Mouse (Mus musculus) midbrain, embryonic 15.5 days (tissue): ENCODE measurements around the gene Mycbp. TPM values are rescaled to one million over a fixed set of nuclear protein-coding genes. Genes with fewer than 3 reads are reported as not detected.
"Not testable (repeated sequence)": the region's sequence is repeated elsewhere in the genome, so short reads cannot be mapped to it uniquely, and the experiment has no call there.

ENCODE experiments used
- ATAC-seq: fragments of 200-750 bp; cut with Nextera tagmentation; replicated peaks from 2 replicates; pipeline ENCODE4 v1.8.0; 2017; ENCODE audit warnings: moderate TSS enrichment
- H3K27ac ChIP-seq: fragments of 300-500 bp; sonication (generic); 2 replicates; pipeline ENCODE4 v1.5.1; 2015; ENCODE audit warnings: mild to moderate bottlenecking, inconsistent platforms
- H3K27me3 ChIP-seq: fragments of 300-500 bp; sonication (generic); replicated peaks from 2 replicates; pipeline ENCODE4 v1.6.1; 2015; ENCODE audit warnings: inconsistent platforms
- H3K36me3 ChIP-seq: fragments of 300-500 bp; sonication (generic); replicated peaks from 2 replicates; pipeline ENCODE4 v1.6.1; 2015; ENCODE audit warnings: inconsistent platforms
- H3K4me1 ChIP-seq: fragments of 300-500 bp; sonication (generic); 2 replicates; pipeline ENCODE4 v1.6.1; 2015; ENCODE audit warnings: inconsistent platforms
- H3K4me2 ChIP-seq: fragments of 300-500 bp; sonication (generic); 2 replicates; pipeline ENCODE4 v1.6.1; 2015; ENCODE audit warnings: inconsistent platforms, mild to moderate bottlenecking, moderate library complexity
- H3K4me3 ChIP-seq: fragments of 300-500 bp; sonication (generic); 2 replicates; pipeline ENCODE4 v1.5.1; 2015; ENCODE audit warnings: mild to moderate bottlenecking, inconsistent platforms
- H3K9ac ChIP-seq: fragments of 300-500 bp; sonication (generic); 2 replicates; pipeline ENCODE4 v1.6.1; 2015; ENCODE audit warnings: mild to moderate bottlenecking, inconsistent platforms
- H3K9me3 ChIP-seq: fragments of 300-500 bp; sonication (generic); 2 replicates; pipeline ENCODE4 v1.6.1; 2016; ENCODE audit warnings: inconsistent platforms
- WGBS: fragments of 180-500 bp; shearing (Covaris S2); methylation state at CpG from one replicate; pipeline ENCODE4 v1.1.7; 2015; ENCODE audit warnings: mixed read lengths; 5-methylcytosine and 5-hydroxymethylcytosine counted together
- polyA plus RNA-seq: library from polyadenylated mRNA; unstranded; fragments of >200 nt; fragmentation: Nextera tagmentation; extraction: Ambion mirVana; gene quantifications from 2 replicates; pipeline ENCODE4 v1.2.1, GENCODE M21; 2015

Gene Mycbp
- polyA plus RNA-seq, 1 experiment from 2014 or later, result 32.8 TPM

- WGBS, result 1% methylated on average over 49 of the region's 49 CpGs
- Histone ChIP-seq H3K9me3 (no peaks in the 10 kb centered on the region), H3K27me3 (no peaks in the 10 kb centered on the region)
Measured at GRCm38 (mm10) chr4:123916748-123917547, 12.3 kb downstream of the Mycbp start, which contains the start of gene Rragc. TSS of gene Rragc (plus strand) at chr4:123917446.

DNA sequence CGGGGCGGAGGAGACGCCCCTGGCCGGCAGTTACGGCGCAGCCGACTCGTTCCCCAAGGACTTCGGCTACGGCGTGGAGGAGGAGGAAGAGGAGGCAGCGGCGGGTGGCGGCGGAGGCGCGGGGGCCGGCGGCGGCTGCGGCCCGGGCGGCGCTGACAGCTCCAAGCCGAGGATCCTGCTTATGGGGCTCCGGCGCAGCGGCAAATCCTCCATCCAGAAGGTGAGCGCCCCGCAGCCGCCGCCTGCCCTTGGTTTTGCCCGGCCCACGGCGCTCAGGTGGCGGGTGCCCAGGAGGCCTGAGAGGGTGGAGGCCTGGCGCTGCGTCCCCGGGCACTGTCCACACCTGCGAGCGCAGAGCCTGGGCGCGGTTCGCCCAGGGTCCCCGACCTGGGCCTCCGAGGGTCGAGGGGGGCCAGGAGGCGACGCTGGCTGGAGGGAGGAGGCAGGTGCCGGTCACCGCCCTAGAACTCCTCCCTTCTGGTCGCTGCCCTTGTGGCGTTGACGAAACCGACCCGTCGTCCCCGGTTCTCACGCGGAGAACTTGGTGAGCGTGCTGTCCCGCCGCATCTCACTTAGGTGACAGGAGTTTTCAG, 13.0 kb downstream of the Mycbp start, which contains the start of gene 4930535I16Rik:
Gene 4930535I16Rik, minus strand, starts transcription at position 475 of the 593 bp plus-strand sequence.
- no peaks in the 10 kb centered on the region for H3K27me3 ChIP-seq
- peak within 1 kb of the TSS; percentile 71 for H3K4me2 ChIP-seq
- peak within 1 kb of the TSS; percentile 91 for H3K9ac ChIP-seq
- peak within 1 kb of the TSS; percentile 96 for H3K4me3 ChIP-seq
- H3K36me3 ChIP-seq, result peaks cover 14% of the 10 kb centered on the region
- under 1% methylated on average over 54 of the region's 63 CpGs for WGBS
- ATAC-seq, result peak; percentile 59
- H3K27ac ChIP-seq, result peak within 1 kb of the TSS; percentile 85
- H3K9me3 ChIP-seq, result no peaks in the 10 kb centered on the region
- H3K4me1 ChIP-seq, result peaks cover 29% of the 10 kb centered on the region

More at GRCm38 (mm10) chr4:123916748-123917547, 12.3 kb downstream of the Mycbp start, which contains the start of gene Rragc:
- Histone ChIP-seq H3K27ac (peak within 1 kb of the TSS; percentile 85), H3K4me3 (peak within 1 kb of the TSS; percentile 96), H3K36me3 (peaks cover 14% of the 10 kb centered on the region), H3K4me1 (peaks cover 29% of the 10 kb centered on the region), H3K9ac (peak within 1 kb of the TSS; percentile 91), H3K4me2 (peak within 1 kb of the TSS; percentile 71)
- ATAC-seq, result peak; percentile 99

- H3K9me3 ChIP-seq, result no peaks in the 10 kb centered on the region
- peak overlapping the region; percentile 71 for H3K4me2 ChIP-seq
- peaks cover 29% of the 10 kb centered on the region for H3K4me1 ChIP-seq
- WGBS, result 67% methylated on average over 2 of the region's 2 CpGs
- no peak overlapping the region for H3K27ac ChIP-seq
- H3K9ac ChIP-seq, result no peak overlapping the region
- H3K4me3 ChIP-seq, result peak overlapping the region; percentile 96
- H3K27me3 ChIP-seq, result no peaks in the 10 kb centered on the region
- H3K36me3 ChIP-seq, result peaks cover 21% of the 10 kb centered on the region
- ATAC-seq, result no peak
Measured at GRCm38 (mm10) chr4:123918851-123919250, 14.2 kb downstream of the Mycbp start.

GRCm38 (mm10) chr4:123921055-123921565, 16.5 kb downstream of the Mycbp start:
- H3K9me3 ChIP-seq, result no peaks in the 10 kb centered on the region
- 99% methylated on average over 4 of the region's 4 CpGs for WGBS
- no peak overlapping the region for H3K4me3 ChIP-seq
- peaks cover 19% of the 10 kb centered on the region for H3K4me1 ChIP-seq
- H3K4me2 ChIP-seq, result no peak overlapping the region
- H3K27me3 ChIP-seq, result no peaks in the 10 kb centered on the region
- H3K27ac ChIP-seq, result no peak overlapping the region
- H3K9ac ChIP-seq, result no peak overlapping the region
- ATAC-seq, result no peak
- peaks cover 33% of the 10 kb centered on the region for H3K36me3 ChIP-seq

- H3K4me1 ChIP-seq, result no peaks in the 10 kb centered on the region
- peaks cover 48% of the 10 kb centered on the region for H3K36me3 ChIP-seq
- ATAC-seq, result no peak
- no peaks in the 10 kb centered on the region for H3K9me3 ChIP-seq
- no peak overlapping the region for H3K27ac ChIP-seq
- no peak overlapping the region for H3K4me3 ChIP-seq
- no peaks in the 10 kb centered on the region for H3K27me3 ChIP-seq
- H3K9ac ChIP-seq, result no peak overlapping the region
- no peak overlapping the region for H3K4me2 ChIP-seq
Measured at GRCm38 (mm10) chr4:123927961-123928360, 23.3 kb downstream of the Mycbp start.

DNA sequence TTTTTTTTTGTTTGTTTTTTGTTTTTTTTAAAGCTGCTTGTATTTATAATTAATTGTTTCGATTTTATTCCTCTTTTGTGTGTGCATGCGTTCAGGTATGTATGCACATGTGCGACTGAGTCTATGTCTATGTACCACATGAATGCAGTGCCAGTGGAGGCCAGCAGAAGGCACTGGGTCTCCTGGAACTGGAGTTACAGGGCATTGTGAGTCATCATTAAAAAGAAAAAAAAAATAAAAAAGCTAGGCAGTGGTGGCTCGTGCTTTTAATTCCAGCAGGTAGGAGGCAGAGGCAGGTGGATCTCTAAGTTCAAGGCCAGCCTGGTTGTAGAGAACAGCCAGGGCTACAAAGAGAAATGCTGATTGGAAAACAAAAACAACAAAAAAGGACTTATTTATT, 25.4 kb downstream of the Mycbp start:
- Histone ChIP-seq H3K4me1 (no peaks in the 10 kb centered on the region), H3K36me3 (peaks cover 48% of the 10 kb centered on the region), H3K27me3 (no peaks in the 10 kb centered on the region), H3K27ac (no peak overlapping the region), H3K9me3 (no peaks in the 10 kb centered on the region), H3K4me3 (no peak overlapping the region), H3K4me2 (no peak overlapping the region), H3K9ac (no peak overlapping the region)
- no peak for ATAC-seq
- 94% methylated on average over 4 of the region's 4 CpGs for WGBS

DNA sequence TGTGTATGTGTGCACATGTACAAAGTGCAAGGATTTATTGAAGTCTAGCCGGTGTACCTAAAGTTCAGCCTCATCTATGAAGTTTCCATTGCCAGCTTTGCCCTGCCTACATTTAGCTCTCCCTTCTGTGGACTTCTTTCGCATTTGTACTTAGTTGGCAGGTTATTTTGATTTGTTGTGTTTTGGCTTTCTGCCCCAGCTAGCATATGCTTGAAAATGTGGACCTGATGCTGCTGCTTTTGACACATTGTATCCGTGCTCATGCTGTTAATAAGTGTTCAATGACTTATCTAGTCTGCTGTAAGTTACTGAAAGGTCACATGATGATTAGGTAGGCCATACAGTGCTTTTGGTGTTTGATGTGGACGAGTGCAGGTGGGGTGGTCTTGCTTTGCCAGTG, 29.7 kb downstream of the Mycbp start:
- no peak overlapping the region for H3K9ac ChIP-seq
- no peaks in the 10 kb centered on the region for H3K9me3 ChIP-seq
- H3K27ac ChIP-seq, result no peak overlapping the region
- WGBS, result 89% methylated on average over 4 of the region's 4 CpGs
- H3K27me3 ChIP-seq, result no peaks in the 10 kb centered on the region
- H3K36me3 ChIP-seq, result peaks cover 49% of the 10 kb centered on the region
- H3K4me2 ChIP-seq, result no peak overlapping the region
- no peak for ATAC-seq
- no peaks in the 10 kb centered on the region for H3K4me1 ChIP-seq
- H3K4me3 ChIP-seq, result no peak overlapping the region

DNA sequence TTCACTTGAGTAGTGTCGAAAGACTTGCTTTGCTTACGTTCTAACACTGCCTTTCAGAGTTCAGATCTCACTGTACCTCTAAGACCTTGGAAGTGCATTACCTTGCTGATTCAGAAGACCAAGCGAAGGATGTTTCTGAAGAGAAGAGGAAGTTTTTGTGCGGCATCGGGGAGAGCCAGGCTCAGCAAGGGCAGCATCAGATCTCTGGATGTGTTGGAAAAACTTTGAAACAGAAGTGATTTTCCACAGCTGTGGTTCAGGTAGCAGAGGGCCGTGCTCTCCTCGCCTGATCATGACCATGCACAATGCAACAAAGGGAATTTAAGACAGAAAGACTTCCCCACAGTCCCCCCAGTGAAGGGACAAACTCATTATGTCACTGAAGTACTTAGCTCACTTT, 31.4 kb downstream of the Mycbp start:
- Histone ChIP-seq H3K9me3 (no peaks in the 10 kb centered on the region), H3K27ac (no peak overlapping the region), H3K4me1 (no peaks in the 10 kb centered on the region), H3K36me3 (peaks cover 38% of the 10 kb centered on the region), H3K4me3 (no peak overlapping the region), H3K9ac (no peak overlapping the region), H3K27me3 (no peaks in the 10 kb centered on the region), H3K4me2 (no peak overlapping the region)
- no peak for ATAC-seq
- WGBS, result 95% methylated on average over 7 of the region's 7 CpGs

DNA sequence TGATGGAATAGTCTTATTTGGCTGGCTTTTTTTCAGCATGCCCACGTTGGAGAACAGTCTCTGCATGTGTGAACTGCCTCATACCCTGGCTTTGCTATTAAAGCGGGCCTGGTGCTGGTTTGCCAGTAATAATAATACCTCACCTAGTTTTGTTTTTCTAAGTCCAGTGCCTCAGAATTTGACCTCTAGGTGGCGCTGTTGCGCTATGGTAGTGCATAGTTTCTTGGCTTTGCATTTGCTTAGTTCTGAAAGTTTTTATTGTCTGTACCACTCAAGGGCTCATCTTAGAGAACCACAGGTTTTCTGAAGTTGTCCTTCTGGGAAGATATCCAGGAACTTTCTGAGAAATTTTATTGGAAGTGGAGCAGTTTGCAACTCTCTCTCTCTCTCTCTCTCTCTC, 35.2 kb downstream of the Mycbp start:
- no peaks in the 10 kb centered on the region for H3K9me3 ChIP-seq
- no peak overlapping the region for H3K4me3 ChIP-seq
- H3K4me2 ChIP-seq, result no peak overlapping the region
- peaks cover 17% of the 10 kb centered on the region for H3K36me3 ChIP-seq
- H3K9ac ChIP-seq, result no peak overlapping the region
- no peaks in the 10 kb centered on the region for H3K4me1 ChIP-seq
- ATAC-seq, result no peak
- 5% methylated on average over 4 of the region's 4 CpGs for WGBS
- no peaks in the 10 kb centered on the region for H3K27me3 ChIP-seq
- H3K27ac ChIP-seq, result no peak overlapping the region

GRCm38 (mm10) chr4:123940878-123941277, 36.2 kb downstream of the Mycbp start:
- not testable (repeated sequence) for H3K27me3 ChIP-seq, H3K27ac ChIP-seq, H3K9me3 ChIP-seq, H3K4me3 ChIP-seq, H3K9ac ChIP-seq, H3K4me1 ChIP-seq, ATAC-seq, H3K4me2 ChIP-seq
- H3K36me3 ChIP-seq, result peaks cover 13% of the 10 kb centered on the region
- 88% methylated on average over 7 of the region's 7 CpGs for WGBS

DNA sequence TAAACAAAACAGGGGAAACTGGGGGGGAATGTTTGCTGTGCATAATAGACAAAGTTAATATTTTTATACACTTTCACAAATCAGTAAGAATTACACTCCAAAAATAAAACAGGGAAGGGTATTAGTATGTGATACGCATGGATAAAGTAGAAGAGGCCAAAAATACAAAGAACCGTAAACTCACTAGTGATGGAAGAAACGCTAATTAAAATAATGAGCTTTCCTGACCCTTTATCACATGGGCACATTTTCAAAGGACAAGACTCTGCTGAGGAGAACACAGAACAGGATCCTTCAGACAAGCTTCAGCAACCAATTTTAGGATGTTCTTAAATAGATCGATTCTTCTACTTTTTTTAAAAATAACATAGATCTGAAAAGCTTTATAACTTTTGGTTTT, 42.1 kb downstream of the Mycbp start:
- no peaks in the 10 kb centered on the region for H3K9me3 ChIP-seq
- H3K9ac ChIP-seq, result no peak overlapping the region
- ATAC-seq, result no peak
- H3K4me3 ChIP-seq, result no peak overlapping the region
- H3K4me2 ChIP-seq, result no peak overlapping the region
- 84% methylated on average over 4 of the region's 4 CpGs for WGBS
- H3K27ac ChIP-seq, result no peak overlapping the region
- no peaks in the 10 kb centered on the region for H3K27me3 ChIP-seq
- H3K36me3 ChIP-seq, result no peaks in the 10 kb centered on the region
- no peaks in the 10 kb centered on the region for H3K4me1 ChIP-seq

GRCm38 (mm10) chr4:123947149-123947548, 42.5 kb downstream of the Mycbp start:
- WGBS, result 64% methylated on average over 5 of the region's 5 CpGs

More at GRCm38 (mm10) chr4:123947149-123947548, 42.5 kb downstream of the Mycbp start:
- H3K4me1 ChIP-seq, result no peaks in the 10 kb centered on the region
- H3K9me3 ChIP-seq, result no peaks in the 10 kb centered on the region
- H3K27ac ChIP-seq, result no peak overlapping the region
- no peak overlapping the region for H3K9ac ChIP-seq
- H3K4me3 ChIP-seq, result no peak overlapping the region
- H3K36me3 ChIP-seq, result no peaks in the 10 kb centered on the region
- no peak for ATAC-seq
- H3K27me3 ChIP-seq, result no peaks in the 10 kb centered on the region
- no peak overlapping the region for H3K4me2 ChIP-seq
